Mouse (Mus musculus) kidney, adult 8-10 months (tissue): ENCODE data around the gene Disp2.

Experiments
- DNase-seq, 2 experiments: peaks; one replicate each; pipeline ENCODE4 v3.0.0; 2022

The Disp2 gene

GRCm38 (mm10) chr2:118790221-118790550 is 10.7 kb downstream of the Disp2 start:
- DNase-seq: no peak

GRCm38 (mm10) chr2:118790551-118791525 is 11.3 kb downstream of the Disp2 start:
- peak; percentile 70 to 81 for DNase-seq

GRCm38 (mm10) chr2:118791591-118792258 is 12.2 kb downstream of the Disp2 start:
- DNase-seq: no peak

GRCm38 (mm10) chr2:118792259-118792613 is 12.7 kb downstream of the Disp2 start:
- DNase-seq: no peak

- no peak for DNase-seq
These were observed 14.1 kb downstream of the Disp2 start for GRCm38 (mm10) chr2:118793636-118794035.

- no peak for DNase-seq
These were observed 23.1 kb downstream of the Disp2 start for GRCm38 (mm10) chr2:118802542-118803118.

- DNase-seq: no peak
These were observed 25.0 kb downstream of the Disp2 start for GRCm38 (mm10) chr2:118804474-118804873.

GRCm38 (mm10) chr2:118805137-118805536 is 25.6 kb downstream of the Disp2 start:
- no peak for DNase-seq

- DNase-seq: no peak
These were observed 26.2 kb downstream of the Disp2 start for GRCm38 (mm10) chr2:118805756-118806155.

- no peak for DNase-seq
These were observed 27.3 kb downstream of the Disp2 start for GRCm38 (mm10) chr2:118806860-118807259.

GRCm38 (mm10) chr2:118810861-118811260 is 31.3 kb downstream of the Disp2 start:
- no peak for DNase-seq

GRCm38 (mm10) chr2:118812724-118813123 is 33.2 kb downstream of the Disp2 start:
- DNase-seq: no peak

- peak; percentile 91 for DNase-seq
These were observed 34.7 kb downstream of the Disp2 start, which contains the start of gene Knstrn for GRCm38 (mm10) chr2:118813981-118814836. Gene Knstrn, plus strand, starts transcription at chr2:118814003.

- DNase-seq: no peak
These were observed 43.3 kb downstream of the Disp2 start for GRCm38 (mm10) chr2:118822800-118823199.

- no peak for DNase-seq
These were observed 44.9 kb downstream of the Disp2 start for GRCm38 (mm10) chr2:118824396-118824795.

GRCm38 (mm10) chr2:118829096-118829495 is 49.6 kb downstream of the Disp2 start:
- DNase-seq: no peak

GRCm38 (mm10) chr2:118834061-118834460 is 54.5 kb downstream of the Disp2 start:
- DNase-seq: no peak

GRCm38 (mm10) chr2:118835115-118835514 is 55.6 kb downstream of the Disp2 start:
- no peak for DNase-seq

GRCm38 (mm10) chr2:118838330-118838729 is 58.8 kb downstream of the Disp2 start:
- no peak for DNase-seq

- DNase-seq: no peak
These were observed 61.7 kb downstream of the Disp2 start for GRCm38 (mm10) chr2:118841186-118841585.

- DNase-seq: no peak
These were observed 62.3 kb downstream of the Disp2 start for GRCm38 (mm10) chr2:118841774-118842173.

- peak; percentile 67 to 74 for DNase-seq
These were observed 64.9 kb downstream of the Disp2 start for GRCm38 (mm10) chr2:118844427-118844826.

- peak; percentile 62 to 66 for DNase-seq
These were observed 66.7 kb downstream of the Disp2 start for GRCm38 (mm10) chr2:118846246-118846645.
